Mouse (Mus musculus) ES-Bruce4 (cell line): ENCODE data around the gene Rassf1. TPM values are rescaled to one million over a fixed set of nuclear protein-coding genes. Genes with fewer than 3 reads are reported as not detected.
A peak's percentile ranks its signal among the peaks of the same experiment; 100 is the strongest.

Experiments used
- H3K27ac ChIP-seq: 2 replicates; pipeline ENCODE4 v1.5.1; 2012; ENCODE audit warnings: low read length, inconsistent platforms; ENCODE audit not compliant: insufficient read depth
- H3K27me3 ChIP-seq: 2 replicates; pipeline ENCODE4 v1.6.1; 2012; ENCODE audit warnings: mild to moderate bottlenecking, low read length, inconsistent platforms; ENCODE audit not compliant: control insufficient read depth, poor library complexity, insufficient read depth, severe bottlenecking
- H3K36me3 ChIP-seq: 2 replicates; pipeline ENCODE4 v1.6.1; 2012; ENCODE audit warnings: inconsistent platforms, mild to moderate bottlenecking, low read length, moderate library complexity; ENCODE audit not compliant: control insufficient read depth, poor library complexity, insufficient read depth, severe bottlenecking
- H3K4me1 ChIP-seq: one replicate; pipeline ENCODE4 v1.8.1; 2011; ENCODE audit warnings: low read length; ENCODE audit not compliant: control insufficient read depth, insufficient read depth
- H3K4me3 ChIP-seq: 2 replicates; pipeline ENCODE4 v1.5.1; 2011; ENCODE audit warnings: low read depth, mild to moderate bottlenecking, low read length
- H3K9ac ChIP-seq: 2 replicates; pipeline ENCODE4 v1.6.1; 2012; ENCODE audit warnings: low read depth, mild to moderate bottlenecking, inconsistent platforms; ENCODE audit not compliant: poor library complexity, severe bottlenecking
- H3K9me3 ChIP-seq: replicated peaks from 2 replicates; pipeline ENCODE4 v1.6.1; 2012; ENCODE audit warnings: mild to moderate bottlenecking, low read length, inconsistent platforms; ENCODE audit not compliant: control insufficient read depth, poor library complexity, insufficient read depth, severe bottlenecking
- CTCF ChIP-seq: IDR thresholded peaks from one replicate; pipeline ENCODE4 v1.8.1; 2011; ENCODE audit warnings: low read depth, low read length
- EP300 ChIP-seq: IDR thresholded peaks from 2 replicates; pipeline ENCODE4 v1.6.1; 2011; ENCODE audit warnings: low read depth, low read length; ENCODE audit not compliant: insufficient read depth
- POLR2A ChIP-seq: IDR thresholded peaks from one replicate; pipeline ENCODE4 v1.8.1; 2011; ENCODE audit warnings: low read length; ENCODE audit not compliant: insufficient read depth
- polyA plus RNA-seq: library from polyadenylated mRNA; stranded (reverse); fragments of >200 nt; gene quantifications from 2 replicates; pipeline ENCODE4 v1.2.4, GENCODE M21; 2011; ENCODE audit warnings: low read depth; ENCODE audit not compliant: missing spikeins, insufficient read depth, insufficient read length

Gene Rassf1
- polyA plus RNA-seq, 1 experiment, result 24.8 TPM

GRCm38 (mm10) chr9:107543299-107543698, 8.1 kb upstream of the Rassf1 start:
- Histone ChIP-seq H3K27ac (no peak overlapping the region), H3K27me3 (no peaks in the 10 kb centered on the region), H3K9me3 (no peaks in the 10 kb centered on the region), H3K4me1 (no peaks in the 10 kb centered on the region), H3K9ac (no peak overlapping the region), H3K36me3 (peaks cover 6% of the 10 kb centered on the region; the same call in 1 of the 2 replicates), H3K4me3 (no peak overlapping the region)
- TF ChIP-seq EP300, result no peak
- no peak for TF ChIP-seq POLR2A
- TF ChIP-seq CTCF, result no peak

- Histone ChIP-seq H3K9ac (no peak overlapping the region), H3K4me1 (no peaks in the 10 kb centered on the region), H3K9me3 (no peaks in the 10 kb centered on the region), H3K27ac (no peak overlapping the region), H3K4me3 (no peak overlapping the region), H3K27me3 (no peaks in the 10 kb centered on the region), H3K36me3 (no peaks in the 10 kb centered on the region)
- TF ChIP-seq POLR2A (no peak), EP300 (no peak), CTCF (no peak)
Measured at GRCm38 (mm10) chr9:107544196-107544700, 7.1 kb upstream of the Rassf1 start.

GRCm38 (mm10) chr9:107544729-107545128, 6.6 kb upstream of the Rassf1 start:
- H3K9ac ChIP-seq, result no peak overlapping the region
- no peaks in the 10 kb centered on the region for H3K36me3 ChIP-seq
- TF ChIP-seq EP300, result no peak
- no peak for TF ChIP-seq CTCF
- TF ChIP-seq POLR2A, result no peak
- no peaks in the 10 kb centered on the region for H3K9me3 ChIP-seq
- H3K27ac ChIP-seq, result no peak overlapping the region
- no peak overlapping the region for H3K4me3 ChIP-seq
- no peaks in the 10 kb centered on the region for H3K27me3 ChIP-seq
- H3K4me1 ChIP-seq, result no peaks in the 10 kb centered on the region

GRCm38 (mm10) chr9:107545199-107545598, 6.2 kb upstream of the Rassf1 start:
- peaks cover 3% of the 10 kb centered on the region for H3K4me1 ChIP-seq
- TF ChIP-seq CTCF, result no peak
- no peak for TF ChIP-seq POLR2A
- no peak for TF ChIP-seq EP300
- no peak overlapping the region for H3K9ac ChIP-seq
- no peaks in the 10 kb centered on the region for H3K9me3 ChIP-seq
- H3K27ac ChIP-seq, result no peak overlapping the region
- H3K36me3 ChIP-seq, result no peaks in the 10 kb centered on the region
- H3K27me3 ChIP-seq, result no peaks in the 10 kb centered on the region
- H3K4me3 ChIP-seq, result no peak overlapping the region

- Histone ChIP-seq H3K4me1 (peaks cover 3% of the 10 kb centered on the region), H3K27me3 (no peaks in the 10 kb centered on the region)
Measured at GRCm38 (mm10) chr9:107545602-107546001, 5.8 kb upstream of the Rassf1 start.

GRCm38 (mm10) chr9:107547026-107547425, 4.3 kb upstream of the Rassf1 start, which contains the start of gene Zmynd10:
Zmynd10 (plus strand) TSS chr9:107547298.
- Histone ChIP-seq H3K4me1 (peaks cover 3% of the 10 kb centered on the region), H3K36me3 (no peaks in the 10 kb centered on the region), H3K4me3 (no peak within 1 kb of the TSS), H3K27me3 (no peaks in the 10 kb centered on the region), H3K27ac (no peak within 1 kb of the TSS), H3K9ac (no peak within 1 kb of the TSS), H3K9me3 (no peaks in the 10 kb centered on the region)
- TF ChIP-seq EP300, result no peak
- TF ChIP-seq CTCF, result no peak
- TF ChIP-seq POLR2A, result no peak

More at GRCm38 (mm10) chr9:107545602-107546001, 5.8 kb upstream of the Rassf1 start:
- no peaks in the 10 kb centered on the region for H3K9me3 ChIP-seq
- no peak overlapping the region for H3K4me3 ChIP-seq
- TF ChIP-seq EP300 (no peak), POLR2A (no peak), CTCF (peak; percentile 94)
- H3K9ac ChIP-seq, result no peak overlapping the region
- no peak overlapping the region for H3K27ac ChIP-seq
- no peaks in the 10 kb centered on the region for H3K36me3 ChIP-seq
